Mouse (Mus musculus): ENCODE results near the gene Tspan17.

DNA sequence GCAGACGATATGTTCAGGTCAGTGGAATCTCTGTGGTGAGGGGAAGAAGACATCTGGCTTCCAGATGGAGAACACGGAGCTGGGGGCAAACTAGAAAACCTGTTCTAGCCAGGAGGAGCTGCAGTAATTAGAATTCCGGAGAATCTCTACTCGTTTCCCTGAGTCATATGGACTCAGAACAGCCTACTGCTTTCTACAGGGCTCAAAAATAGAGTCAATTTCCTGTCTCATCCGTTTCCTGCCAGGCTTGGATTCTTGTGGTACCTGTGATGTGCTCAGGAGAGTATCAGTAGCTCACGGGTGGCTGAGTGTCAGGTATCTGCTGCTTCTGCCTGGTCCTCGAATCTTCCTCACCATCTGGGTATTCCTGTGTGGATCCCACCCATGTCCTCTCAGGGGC lies 22.3 kb downstream of the Tspan17 start:
- TF ChIP-seq CTCF (IDR thresholded peaks at IDR 0.05; ENCODE audit: control insufficient read depth, insufficient read depth, insufficient read length) (no peak), MYOG (IDR thresholded peaks at IDR 0.05; ENCODE audit: control insufficient read depth, extremely low read depth, insufficient read length) (no peak), USF1 (IDR thresholded peaks at IDR 0.05; ENCODE audit: low read depth) (no peak), MAX (IDR thresholded peaks at IDR 0.05) (no peak), MYOD1 (IDR thresholded peaks at IDR 0.05; ENCODE audit: control insufficient read depth, insufficient read length, low read depth) (no peak)
